Mouse (Mus musculus) megakaryocyte, embryonic 14.5 days (primary cell): ENCODE measurements around the gene Zfp961.

Experiments
- FLI1 ChIP-seq: IDR thresholded peaks from 2 replicates; pipeline ENCODE4 v1.6.1; 2012; ENCODE audit warnings: low read length, inconsistent platforms, mixed read lengths
- GATA1 ChIP-seq: IDR thresholded peaks from 3 replicates; pipeline ENCODE4 v1.6.1; 2012; ENCODE audit warnings: mixed read lengths, low read length, inconsistent platforms, borderline replicate concordance

- no peak for TF ChIP-seq GATA1
- no peak for TF ChIP-seq FLI1
Measured at GRCm38 (mm10) chr8:71908309-71909261, 42.3 kb upstream of the Zfp961 start, which contains the start of the genes Zfp882 and Zfp617.
